Mouse (Mus musculus) left cerebral cortex, adult 2 months (tissue): ENCODE data around the gene Vsig10. TPM values are rescaled to one million over a fixed set of nuclear protein-coding genes. Genes with fewer than 3 reads are reported as not detected.
A peak's percentile ranks its signal among the peaks of the same experiment; 100 is the strongest.

Experiments used
- DNase-seq, 2 experiments: peaks; one replicate each; pipeline ENCODE4 v3.0.0; 2021 to 2022; ENCODE audit warnings: low spot score in 2 of 2, mixed read lengths in 1 of 2; ENCODE audit errors: extremely low spot score in 1 of 2
- H3K27ac ChIP-seq: fragments of 200-600 bp; 2 replicates; pipeline ENCODE4 v1.8.1; 2022
- H3K4me3 ChIP-seq: fragments of 200-600 bp; 2 replicates; pipeline ENCODE4 v1.8.1; 2022
- CTCF ChIP-seq: fragments of 200-600 bp; IDR thresholded peaks from 2 replicates; pipeline ENCODE4 v1.8.1; 2022; ENCODE audit warnings: antibody characterized with exemption, mild to moderate bottlenecking, moderate library complexity
- intact Hi-C: fragments of 180-260 bp; cut with DNase I; formaldehyde crosslinking; loops from one replicate; pipeline ENCODE4 v1.15.1; 2025
- total RNA-seq, 2 experiments: library from RNA; stranded (reverse); gene quantifications; 2 replicates each; pipeline ENCODE4 v1.2.3; 2021

Vsig10 gene
- total RNA-seq, 2 experiments from 2014 or later: 1.7 to 2.1 TPM

- peak in 1 of 2 experiments; percentile 50 for DNase-seq
- intact Hi-C loops: loop anchor here (1.0 to 5.0 kb wide), 3 partner anchors 39 to 115 kb away; partner anchors contain the start of gene Vsig10
- no peak for TF ChIP-seq CTCF
- peak overlapping the region; percentile 90 for H3K4me3 ChIP-seq
- peak overlapping the region; percentile 99 for H3K27ac ChIP-seq
Observed at GRCm38 (mm10) chr5:117357478-117358247, 38.8 kb downstream of the Vsig10 start.

GRCm38 (mm10) chr5:117358248-117358630 is 39.4 kb downstream of the Vsig10 start:
- no peak for TF ChIP-seq CTCF
- DNase-seq: no peak
- Histone ChIP-seq H3K4me3 (peak overlapping the region; percentile 90), H3K27ac (peak overlapping the region; percentile 99)
- intact Hi-C loops: loop anchor here (5.0 kb wide), 1 partner anchor 116 kb away; no protein-coding TSS in a partner anchor

GRCm38 (mm10) chr5:117358725-117359124 is 39.8 kb downstream of the Vsig10 start:
- intact Hi-C loops: loop anchor here (1.0 to 5.0 kb wide), 2 partner anchors 116 to 135 kb away; no protein-coding TSS in a partner anchor
- TF ChIP-seq CTCF: peak; percentile 89
- Histone ChIP-seq H3K27ac (peak overlapping the region; percentile 59), H3K4me3 (peak overlapping the region; percentile 90)
- DNase-seq: peak; percentile 74 to 83

GRCm38 (mm10) chr5:117359497-117360227 is 40.8 kb downstream of the Vsig10 start:
- DNase-seq: no peak
- intact Hi-C loops: loop anchor here (1.0 to 5.0 kb wide), 2 partner anchors 117 to 134 kb away; no protein-coding TSS in a partner anchor
- TF ChIP-seq CTCF: no peak
- Histone ChIP-seq H3K4me3 (no peak overlapping the region; the same call in 1 of the 2 replicates), H3K27ac (0 out of 2 replicates have a peak overlapping the region, but pooled peaks have one; percentile 12)

GRCm38 (mm10) chr5:117360228-117360515 is 41.3 kb downstream of the Vsig10 start:
- Histone ChIP-seq H3K27ac (0 out of 2 replicates have a peak overlapping the region, but pooled peaks have one; percentile 12), H3K4me3 (no peak overlapping the region)
- DNase-seq: no peak
- no peak for TF ChIP-seq CTCF
- intact Hi-C loops: no loop called here

GRCm38 (mm10) chr5:117360631-117361541 is 42.0 kb downstream of the Vsig10 start:
- intact Hi-C loops: no loop called here
- H3K4me3 ChIP-seq: no peak overlapping the region
- DNase-seq: no peak
- TF ChIP-seq CTCF: no peak
- peak overlapping the region; percentile 50 for H3K27ac ChIP-seq

GRCm38 (mm10) chr5:117361590-117361989 is 42.7 kb downstream of the Vsig10 start:
- H3K27ac ChIP-seq: peak overlapping the region; percentile 65; the same call in 1 of the 2 replicates
- intact Hi-C loops: no loop called here
- no peak for TF ChIP-seq CTCF
- H3K4me3 ChIP-seq: no peak overlapping the region
- no peak for DNase-seq

- no peak for TF ChIP-seq CTCF
- Histone ChIP-seq H3K27ac (peak overlapping the region; percentile 44; the same call in 1 of the 2 replicates), H3K4me3 (no peak overlapping the region)
- intact Hi-C loops: no loop called here
- DNase-seq: no peak
Observed at GRCm38 (mm10) chr5:117363066-117363782, 44.3 kb downstream of the Vsig10 start.

GRCm38 (mm10) chr5:117364821-117365220 is 45.9 kb downstream of the Vsig10 start:
- DNase-seq: no peak
- Histone ChIP-seq H3K27ac (no peak overlapping the region), H3K4me3 (no peak overlapping the region)
- TF ChIP-seq CTCF: no peak
- intact Hi-C loops: no loop called here

- TF ChIP-seq CTCF: no peak
- Histone ChIP-seq H3K4me3 (no peak overlapping the region), H3K27ac (no peak overlapping the region)
- no peak for DNase-seq
- intact Hi-C loops: no loop called here
Observed at GRCm38 (mm10) chr5:117365904-117366561, 47.1 kb downstream of the Vsig10 start.
